Mouse (Mus musculus) erythroblast, embryonic 14.5 days (primary cell): ENCODE results near the gene Gm13696.
"Not testable (repeated sequence)": the region's sequence is repeated elsewhere in the genome, so short reads cannot be mapped to it uniquely, and the experiment has no call there.

Source experiments
- GATA1 ChIP-seq: IDR thresholded peaks from 2 replicates; pipeline ENCODE4 v1.6.1; 2012; ENCODE audit warnings: low read length, inconsistent platforms, mixed read lengths
- TAL1 ChIP-seq: IDR thresholded peaks from 3 replicates; pipeline ENCODE4 v1.6.1; 2012; ENCODE audit warnings: low read length, inconsistent platforms, mixed read lengths

GRCm38 (mm10) chr2:84016291-84016690 lies 43.4 kb downstream of the Gm13696 start:
- not testable (repeated sequence) for TF ChIP-seq GATA1, TAL1
